Mouse (Mus musculus) C2C12 (cell line): Measurements from ENCODE around the gene Card19. TPM values are rescaled to one million over a fixed set of nuclear protein-coding genes. Genes with fewer than 3 reads are reported as not detected.

ENCODE experiments used
- H3K27me3 ChIP-seq: one replicate; pipeline ENCODE4 v1.6.1; 2011; ENCODE audit not compliant: control insufficient read depth, insufficient read depth, insufficient read length
- H3K36me3 ChIP-seq: one replicate; pipeline ENCODE4 v1.6.1; 2011; ENCODE audit not compliant: control insufficient read depth, insufficient read depth
- H3K4me3 ChIP-seq: one replicate; pipeline ENCODE4 v1.5.1; 2011; ENCODE audit warnings: mild to moderate bottlenecking, control low read depth; ENCODE audit not compliant: poor library complexity, insufficient read depth, severe bottlenecking
- H3K79me2 ChIP-seq: one replicate; pipeline ENCODE4 v1.6.1; 2011; ENCODE audit not compliant: control insufficient read depth, insufficient read depth
- H3K79me3 ChIP-seq: one replicate; pipeline ENCODE4 v1.6.1; 2011; ENCODE audit warnings: low read depth, control low read depth
- H3ac ChIP-seq: one replicate; pipeline ENCODE3; 2011; ENCODE audit warnings: low read depth; ENCODE audit not compliant: control insufficient read depth, insufficient read length
- CEBPB ChIP-seq: IDR thresholded peaks from one replicate; pipeline ENCODE4 v1.6.1; 2011; ENCODE audit warnings: low read depth, mild to moderate bottlenecking, control low read depth, moderate library complexity
- CTCF ChIP-seq: IDR thresholded peaks from one replicate; pipeline ENCODE4 v1.5.1; 2011; ENCODE audit not compliant: control insufficient read depth, insufficient read depth, insufficient read length
- FOSL1 ChIP-seq: IDR thresholded peaks from one replicate; pipeline ENCODE4 v1.8.0; 2011; ENCODE audit warnings: mild to moderate bottlenecking, low read length; ENCODE audit not compliant: poor library complexity, insufficient read depth, severe bottlenecking
- MAX ChIP-seq: IDR thresholded peaks from one replicate; pipeline ENCODE4 v1.6.1; 2011; ENCODE audit warnings: mild to moderate bottlenecking, control low read depth
- MYOD1 ChIP-seq: IDR thresholded peaks from one replicate; pipeline ENCODE4 v1.6.1; 2011; ENCODE audit warnings: low read depth; ENCODE audit not compliant: control insufficient read depth, insufficient read length
- MYOG ChIP-seq: IDR thresholded peaks from one replicate; pipeline ENCODE4 v1.6.1; 2011; ENCODE audit not compliant: control insufficient read depth, insufficient read length; ENCODE audit errors: extremely low read depth
- USF1 ChIP-seq: IDR thresholded peaks from one replicate; pipeline ENCODE4 v1.6.1; 2011; ENCODE audit warnings: low read depth, mild to moderate bottlenecking, control low read depth, moderate library complexity
- polyA plus RNA-seq: library from polyadenylated mRNA; unstranded; fragments of >200 nt; fragmentation: generic; extraction: Trizol; gene quantifications from one replicate; pipeline ENCODE4 v1.2.1, GENCODE M21; 2012; ENCODE audit warnings: missing spikeins

Card19 gene
- polyA plus RNA-seq, 1 experiment: 159 TPM

DNA sequence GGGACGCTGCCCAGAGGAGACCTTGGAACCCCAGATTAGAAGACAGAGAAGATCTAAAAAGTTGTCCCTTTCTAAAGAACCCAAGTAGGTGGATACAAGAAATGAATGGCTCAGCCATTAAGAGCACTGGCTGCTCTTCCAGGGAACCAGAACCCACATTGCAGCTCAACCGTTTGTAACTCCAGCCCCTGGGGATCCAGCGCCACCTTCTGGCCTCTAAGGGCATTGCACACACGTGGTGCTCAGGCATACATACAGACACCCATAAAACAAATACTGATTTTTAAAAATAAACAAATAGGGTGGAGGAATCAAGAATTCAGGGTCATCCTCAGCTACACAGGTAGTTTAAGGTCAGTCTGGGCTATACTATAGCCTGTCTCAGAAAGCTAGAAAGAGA, 59.2 kb downstream of the Card19 start:
- TF ChIP-seq FOSL1 (no peak), USF1 (no peak), MAX (no peak), MYOD1 (no peak), CEBPB (no peak), CTCF (no peak)
- Histone ChIP-seq H3K4me3 (no peak overlapping the region), H3K36me3 (no peaks in the 10 kb centered on the region), H3K27me3 (peaks cover 27% of the 10 kb centered on the region), H3K79me3 (no peaks in the 10 kb centered on the region), H3K79me2 (no peaks in the 10 kb centered on the region), H3ac (no peak overlapping the region)

- Histone ChIP-seq H3ac (no peak overlapping the region), H3K4me3 (no peak overlapping the region), H3K79me2 (no peaks in the 10 kb centered on the region), H3K36me3 (no peaks in the 10 kb centered on the region), H3K27me3 (peaks cover 40% of the 10 kb centered on the region), H3K79me3 (no peaks in the 10 kb centered on the region)
- TF ChIP-seq MYOD1 (no peak), CEBPB (no peak), USF1 (no peak), MYOG (no peak), FOSL1 (no peak), CTCF (no peak), MAX (no peak)
Observed at GRCm38 (mm10) chr13:49154621-49155020, 61.2 kb downstream of the Card19 start.

DNA sequence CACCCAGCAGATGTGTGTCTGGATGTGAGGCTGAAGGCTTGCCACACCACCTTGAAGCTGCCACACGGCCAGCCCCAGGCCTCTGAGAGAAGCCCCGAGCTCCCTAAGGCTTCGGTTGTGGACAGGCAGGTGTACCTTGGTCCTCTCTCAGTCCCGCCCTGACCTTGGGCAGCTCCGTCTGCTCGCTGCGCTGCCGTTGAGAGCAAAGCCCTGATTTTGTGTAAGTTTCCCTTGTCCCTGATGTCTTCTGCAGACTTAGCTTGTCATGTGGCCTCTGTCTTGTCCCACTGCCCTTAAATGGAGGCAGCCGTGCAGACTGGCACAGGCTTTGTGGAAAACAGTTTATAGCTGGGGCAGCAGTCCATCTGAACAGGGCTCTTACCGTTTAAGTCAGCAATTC, 61.8 kb downstream of the Card19 start:
- Histone ChIP-seq H3K36me3 (no peaks in the 10 kb centered on the region), H3K79me2 (no peaks in the 10 kb centered on the region), H3K4me3 (no peak overlapping the region), H3K79me3 (no peaks in the 10 kb centered on the region), H3ac (no peak overlapping the region), H3K27me3 (peaks cover 45% of the 10 kb centered on the region)
- TF ChIP-seq MYOD1 (no peak), USF1 (no peak), MAX (no peak), CEBPB (no peak), CTCF (no peak), MYOG (no peak), FOSL1 (no peak)

Other genes starting within 250 kb of the Card19 start
- gene Fam120a, start 248.0 kb downstream of the Card19 start, polyA plus RNA-seq: 73.5 TPM
- gene Wnk2, start 68.0 kb downstream of the Card19 start, polyA plus RNA-seq: not detected
- gene Ninj1, start 28.6 kb downstream of the Card19 start, polyA plus RNA-seq: 78.6 TPM
- gene Susd3, start 32.7 kb upstream of the Card19 start, polyA plus RNA-seq: 0.25 TPM
- gene Fgd3, start 104.3 kb upstream of the Card19 start, polyA plus RNA-seq: 44.8 TPM
- gene Bicd2, start 125.5 kb upstream of the Card19 start, polyA plus RNA-seq: 42.9 TPM
- gene Ippk, start 205.2 kb upstream of the Card19 start, polyA plus RNA-seq: 5.4 TPM